Mouse (Mus musculus) bone marrow macrophage, adult 2 months (primary cell): ENCODE measurements around the gene Chrnb1.

Source experiments
- CTCF ChIP-seq: IDR thresholded peaks from 2 replicates; pipeline ENCODE4 v1.5.1; 2012; ENCODE audit warnings: low read depth, mild to moderate bottlenecking, low read length, moderate library complexity
- POLR2A ChIP-seq: IDR thresholded peaks from 2 replicates; pipeline ENCODE4 v1.6.1; 2012; ENCODE audit warnings: mild to moderate bottlenecking, low read depth, low read length, borderline replicate concordance

- TF ChIP-seq CTCF (no peak), POLR2A (no peak)
These were observed 40.2 kb upstream of the Chrnb1 start for GRCm38 (mm10) chr11:69835966-69836335.
